Mouse (Mus musculus) gastrocnemius, adult 2 months (tissue): Measurements from ENCODE around the gene Entpd8. TPM values are rescaled to one million over a fixed set of nuclear protein-coding genes. Genes with fewer than 3 reads are reported as not detected.

Experiments
- DNase-seq: peaks from one replicate; pipeline ENCODE4 v3.0.0; 2022
- H3K27ac ChIP-seq: fragments of 200-600 bp; 2 replicates; pipeline ENCODE4 v1.8.1; 2022; ENCODE audit warnings: mild to moderate bottlenecking
- H3K4me3 ChIP-seq: fragments of 200-600 bp; 2 replicates; pipeline ENCODE4 v1.8.1; 2022; ENCODE audit warnings: mild to moderate bottlenecking, moderate library complexity
- CTCF ChIP-seq: fragments of 200-600 bp; IDR thresholded peaks from 2 replicates; pipeline ENCODE4 v1.8.1; 2022; ENCODE audit warnings: antibody characterized with exemption, mild to moderate bottlenecking, moderate library complexity
- intact Hi-C: fragments of 180-260 bp; cut with DNase I; formaldehyde crosslinking; loops from one replicate; pipeline ENCODE4 v1.15.1; 2025
- long read RNA-seq, 2 experiments: library from polyadenylated mRNA; stranded (forward); transcript quantifications; one replicate each; pipeline ENCODE4 v2.0.0; 2021
- total RNA-seq, 2 experiments: library from RNA; stranded (reverse); gene quantifications; 2 replicates each; pipeline ENCODE4 v1.2.3; 2021

The Entpd8 gene
- not detected for total RNA-seq
- long read RNA-seq, experiment 1, result 0 reads
- long read RNA-seq, experiment 2, result 0 reads

GRCm38 (mm10) chr2:25080076-25080475, at the start of gene Entpd8:
Gene Entpd8 (plus strand): TSS chr2:25080304.
- H3K27ac ChIP-seq, result no peak within 1 kb of the TSS
- no peak for TF ChIP-seq CTCF
- H3K4me3 ChIP-seq, result no peak within 1 kb of the TSS
- intact Hi-C loops, result no loop called here
- DNase-seq, result no peak

GRCm38 (mm10) chr2:25034994-25035393, 45.1 kb upstream of the Entpd8 start:
- Histone ChIP-seq H3K27ac (no peak overlapping the region), H3K4me3 (no peak overlapping the region)
- DNase-seq, result no peak
- intact Hi-C loops, result no loop called here
- TF ChIP-seq CTCF, result no peak

GRCm38 (mm10) chr2:25040089-25040488, 40.0 kb upstream of the Entpd8 start:
- Histone ChIP-seq H3K27ac (no peak overlapping the region), H3K4me3 (no peak overlapping the region)
- intact Hi-C loops, result no loop called here
- no peak for DNase-seq
- TF ChIP-seq CTCF, result no peak

DNA sequence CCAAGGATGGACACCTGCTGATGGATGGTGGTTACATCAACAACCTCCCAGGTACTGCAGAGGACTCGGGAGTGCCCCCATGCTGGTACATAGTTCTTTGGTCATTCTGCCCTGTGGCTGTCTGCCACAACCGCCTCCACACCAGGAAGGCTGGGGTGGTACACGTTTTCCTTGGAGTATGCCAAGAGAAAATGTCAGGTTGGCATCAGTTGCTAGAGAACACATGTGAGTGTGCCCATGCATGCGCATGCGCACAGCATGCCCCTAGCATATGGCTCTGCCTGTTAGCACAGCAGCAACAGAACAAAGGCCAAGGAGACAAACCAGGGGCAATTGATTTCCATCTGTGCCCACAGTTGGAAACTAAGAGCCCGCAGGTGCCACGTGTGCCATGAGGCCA, 29.2 kb upstream of the Entpd8 start:
- no peak overlapping the region for H3K4me3 ChIP-seq
- intact Hi-C loops, result no loop called here
- H3K27ac ChIP-seq, result no peak overlapping the region
- DNase-seq, result no peak
- TF ChIP-seq CTCF, result no peak

GRCm38 (mm10) chr2:25051450-25051849, 28.7 kb upstream of the Entpd8 start:
- no peak overlapping the region for H3K27ac ChIP-seq
- intact Hi-C loops, result no loop called here
- no peak overlapping the region for H3K4me3 ChIP-seq
- TF ChIP-seq CTCF, result no peak
- DNase-seq, result no peak

GRCm38 (mm10) chr2:25053101-25053500, 27.0 kb upstream of the Entpd8 start:
- no peak for DNase-seq
- TF ChIP-seq CTCF, result no peak
- intact Hi-C loops, result no loop called here

GRCm38 (mm10) chr2:25054221-25055067, 25.7 kb upstream of the Entpd8 start, which contains the start of gene Nsmf:
Gene Nsmf (plus strand): TSS chr2:25054355.
- peak; percentile 22; the same call in 1 of the 2 replicates for TF ChIP-seq CTCF
- intact Hi-C loops, result no loop called here
- peak within 1 kb of the TSS; percentile 86 for H3K27ac ChIP-seq

More at GRCm38 (mm10) chr2:25053101-25053500, 27.0 kb upstream of the Entpd8 start:
- Histone ChIP-seq H3K4me3 (no peak overlapping the region), H3K27ac (no peak overlapping the region)

DNA sequence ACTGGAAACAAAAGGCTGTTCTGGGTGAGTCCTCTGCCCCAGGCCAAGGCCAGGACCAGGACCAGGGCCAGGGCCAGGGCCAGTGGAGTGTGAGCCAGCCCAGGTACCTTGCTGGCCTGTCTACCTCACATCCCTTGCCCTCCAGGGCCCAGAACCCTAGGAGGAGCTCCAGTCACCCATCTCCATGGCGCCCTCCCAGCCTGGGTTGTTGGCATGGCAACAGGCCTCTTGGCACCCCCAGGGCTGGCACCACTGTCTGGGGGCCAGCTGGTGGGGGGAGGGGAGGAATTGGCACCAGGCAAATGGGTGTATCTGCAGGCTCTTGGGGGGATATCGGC, 25.1 kb upstream of the Entpd8 start:
- DNase-seq, result peak; percentile 41
- TF ChIP-seq CTCF, result no peak
- Histone ChIP-seq H3K4me3 (peak overlapping the region; percentile 73), H3K27ac (peak overlapping the region; percentile 86)
- intact Hi-C loops, result no loop called here

More at GRCm38 (mm10) chr2:25054221-25055067, 25.7 kb upstream of the Entpd8 start, which contains the start of gene Nsmf:
- peak within 1 kb of the TSS; percentile 73 for H3K4me3 ChIP-seq
- DNase-seq, result peak; percentile 93

DNA sequence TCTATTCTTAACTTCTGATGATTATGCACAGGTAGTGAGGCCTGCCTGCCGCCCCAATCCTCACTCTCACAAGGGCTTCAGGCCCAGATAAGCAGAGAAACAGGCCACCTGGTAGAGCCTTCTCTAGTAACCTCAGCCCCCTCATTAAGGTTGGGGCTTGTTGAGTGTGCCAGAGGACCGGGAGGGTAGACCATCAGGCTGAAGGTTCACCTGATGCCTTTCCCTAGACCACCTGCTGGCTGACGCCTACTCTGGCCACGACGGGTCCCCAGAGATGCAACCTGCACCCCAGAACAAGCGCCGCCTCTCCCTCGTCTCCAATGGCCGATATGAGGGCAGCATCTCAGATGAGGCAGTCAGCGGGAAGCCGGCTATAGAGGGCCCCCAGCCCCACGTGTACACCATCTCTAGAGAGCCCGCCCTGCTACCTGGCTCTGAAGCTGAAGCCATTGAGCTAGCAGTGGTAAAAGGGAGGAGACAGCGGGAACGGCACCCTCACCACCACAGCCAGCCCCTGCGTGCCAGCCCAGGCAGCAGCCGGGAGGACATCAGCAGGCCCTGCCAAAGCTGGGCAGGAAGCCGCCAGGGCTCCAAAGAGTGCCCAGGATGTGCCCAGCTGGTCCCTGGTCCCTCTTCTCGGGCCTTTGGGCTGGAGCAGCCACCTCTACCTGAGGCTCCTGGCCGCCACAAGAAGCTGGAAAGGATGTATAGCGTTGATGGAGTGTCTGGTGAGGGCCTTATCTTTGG, 24.5 kb upstream of the Entpd8 start:
- no peak for DNase-seq
- H3K4me3 ChIP-seq, result peak overlapping the region; percentile 73
- TF ChIP-seq CTCF, result no peak
- intact Hi-C loops, result no loop called here
- no peak overlapping the region for H3K27ac ChIP-seq

DNA sequence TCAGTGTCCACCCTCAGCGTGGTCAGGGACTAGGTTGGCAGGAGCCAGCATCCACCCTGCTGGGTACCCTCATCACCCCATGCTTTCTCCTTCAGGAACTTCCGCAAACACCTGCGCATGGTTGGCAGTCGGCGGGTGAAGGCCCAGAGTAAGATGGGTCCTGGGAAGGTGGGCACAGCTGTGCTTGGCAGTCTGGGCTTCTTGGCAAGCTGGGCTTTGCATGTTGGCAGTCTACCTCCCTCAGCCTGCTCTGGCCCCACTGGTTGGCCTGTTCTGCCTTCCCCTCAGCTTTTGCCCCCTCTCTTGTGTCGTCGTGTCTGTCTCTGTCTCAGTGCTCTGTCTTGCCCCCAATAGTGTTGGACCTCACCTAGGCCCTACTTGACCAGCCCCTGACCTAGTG, 21.2 kb upstream of the Entpd8 start:
- intact Hi-C loops, result no loop called here
- no peak for TF ChIP-seq CTCF
- Histone ChIP-seq H3K4me3 (no peak overlapping the region), H3K27ac (no peak overlapping the region)
- no peak for DNase-seq

GRCm38 (mm10) chr2:25063523-25063922, 16.6 kb upstream of the Entpd8 start:
- H3K4me3 ChIP-seq, result no peak overlapping the region
- DNase-seq, result no peak
- intact Hi-C loops, result no loop called here
- no peak for TF ChIP-seq CTCF
- H3K27ac ChIP-seq, result no peak overlapping the region

DNA sequence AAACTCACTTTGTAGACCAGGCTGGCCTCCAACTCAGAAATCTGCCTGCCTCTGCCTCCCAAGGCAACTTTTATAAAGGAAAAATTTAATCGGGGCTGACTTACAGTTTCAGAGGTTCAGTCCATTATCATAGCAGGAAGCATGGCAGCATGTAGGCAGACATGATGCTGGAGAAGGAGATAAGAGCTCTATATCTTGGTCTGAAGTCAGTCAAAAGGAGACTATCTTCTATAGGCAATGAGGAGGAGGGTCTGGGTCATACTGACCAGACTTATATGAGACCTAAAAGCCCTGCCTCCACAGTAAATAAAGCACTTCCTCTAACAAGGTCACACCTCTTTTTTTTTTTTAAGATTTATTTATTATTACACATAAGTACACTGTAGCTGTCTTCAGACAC, 15.8 kb upstream of the Entpd8 start:
- intact Hi-C loops, result no loop called here
- no peak for DNase-seq
- TF ChIP-seq CTCF, result no peak
- H3K4me3 ChIP-seq, result no peak overlapping the region
- H3K27ac ChIP-seq, result no peak overlapping the region

DNA sequence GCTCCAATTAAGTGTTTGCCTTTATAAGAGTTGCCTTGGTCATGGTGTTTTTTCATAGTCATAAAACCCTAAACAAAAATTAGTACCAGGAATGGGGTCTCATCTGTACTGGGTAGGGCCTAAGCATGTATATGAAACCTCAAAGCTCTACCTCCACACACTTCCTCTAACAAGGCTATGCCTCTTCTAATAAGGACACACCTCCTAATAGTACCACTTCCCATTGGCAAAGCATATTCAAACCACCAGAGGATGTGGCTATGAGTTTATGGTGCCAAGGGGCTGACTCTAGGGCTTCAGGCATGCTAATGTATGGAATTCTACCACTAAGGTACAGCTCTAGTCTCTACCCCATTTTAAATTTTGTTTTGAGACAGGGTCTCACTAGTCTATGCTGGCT, 14.6 kb upstream of the Entpd8 start:
- intact Hi-C loops, result no loop called here

More for the DNA sequence above, 14.6 kb upstream of the Entpd8 start:
- no peak overlapping the region for H3K4me3 ChIP-seq
- no peak for DNase-seq
- TF ChIP-seq CTCF, result no peak
- H3K27ac ChIP-seq, result no peak overlapping the region
